Mouse (Mus musculus) left cerebral cortex, postnatal 4 days (tissue): ENCODE results near the gene Wwc2. TPM values are rescaled to one million over a fixed set of nuclear protein-coding genes. Genes with fewer than 3 reads are reported as not detected.

Experiments
- DNase-seq: peaks from one replicate; pipeline ENCODE4 v3.0.0-alpha.2; 2022
- intact Hi-C: fragments of 180-260 bp; cut with DNase I; formaldehyde crosslinking; loops from one replicate; pipeline ENCODE4 v1.15.1; 2025
- total RNA-seq, 2 experiments: library from RNA; stranded (reverse); gene quantifications; 2 replicates each; pipeline ENCODE4 v1.2.3; 2021

The Wwc2 gene
- total RNA-seq, result 10 to 100 TPM; 23.3 to 23.7 TPM

DNA sequence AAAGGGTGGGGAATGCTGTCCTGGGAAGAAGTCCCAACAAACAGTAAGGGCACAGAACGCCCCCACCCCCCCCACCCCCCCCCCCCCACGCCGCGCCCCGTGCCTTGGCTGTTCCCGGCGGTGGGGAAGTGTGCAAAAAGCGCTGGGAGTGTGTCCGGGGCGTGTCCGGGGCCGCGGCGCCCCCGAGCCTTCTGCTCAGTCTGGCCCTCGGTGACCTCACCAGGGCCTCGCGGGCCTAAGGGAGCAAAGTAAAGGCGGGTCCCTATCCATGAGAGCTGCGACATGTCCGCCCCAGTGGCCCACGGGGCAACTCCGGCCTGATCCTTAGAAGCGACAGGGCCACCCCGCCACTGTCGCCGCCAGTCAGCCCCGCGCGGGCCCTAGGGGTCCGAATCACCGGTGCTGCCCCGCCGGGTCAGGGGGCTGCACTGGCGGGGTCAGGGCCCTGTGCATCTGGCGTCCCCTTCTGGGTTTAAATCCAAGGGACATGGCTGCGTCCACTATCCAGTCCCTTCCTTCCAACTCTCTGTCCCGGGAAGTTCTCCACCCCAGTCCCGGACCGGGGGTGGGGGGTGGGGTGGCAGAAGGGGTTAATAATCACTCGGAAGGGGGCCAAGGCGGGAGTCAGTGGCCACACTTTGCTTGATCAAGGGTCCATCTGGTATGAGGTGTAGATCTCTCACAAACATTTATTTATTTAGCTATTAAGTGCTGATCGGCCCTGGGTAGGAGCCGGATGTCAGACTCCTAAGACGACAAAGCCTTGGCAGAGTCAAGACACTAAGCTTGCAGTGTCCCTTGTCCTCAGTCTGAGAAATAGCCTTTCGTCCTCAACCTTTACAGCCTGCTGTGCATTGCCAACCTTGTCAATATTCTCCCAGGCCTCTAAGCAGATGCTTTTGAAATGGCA is at the start of gene Wwc2:
Gene Wwc2 (minus strand): TSS at position 14 of the 910 bp plus-strand sequence.
- peak; percentile 38 for DNase-seq

GRCm38 (mm10) chr8:48038261-48038934 is 47.7 kb upstream of the Wwc2 start:
- intact Hi-C loops, result no loop called here
- no peak for DNase-seq

More for the DNA sequence above, at the start of gene Wwc2:
- intact Hi-C loops, result no loop called here

DNA sequence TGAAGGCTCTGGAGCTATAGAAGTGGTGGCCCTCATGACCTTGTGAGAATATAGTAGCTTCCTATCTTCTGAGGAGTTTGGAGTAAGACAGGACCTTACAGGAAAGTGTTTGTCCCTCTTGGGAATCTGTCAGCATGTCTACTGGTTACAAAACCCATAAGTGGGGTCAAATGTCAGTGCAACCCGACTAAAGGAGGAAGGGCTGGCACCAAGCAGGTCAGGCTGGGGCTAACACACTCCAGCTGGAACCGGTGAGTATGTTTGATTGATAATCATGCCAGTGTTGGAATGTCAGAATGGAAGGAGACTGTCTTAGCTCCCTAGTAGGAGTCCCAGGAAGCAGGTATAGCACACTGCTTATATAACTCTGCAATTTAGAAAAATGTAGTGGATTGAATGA is 41.3 kb upstream of the Wwc2 start:
- no peak for DNase-seq
- intact Hi-C loops, result no loop called here

DNA sequence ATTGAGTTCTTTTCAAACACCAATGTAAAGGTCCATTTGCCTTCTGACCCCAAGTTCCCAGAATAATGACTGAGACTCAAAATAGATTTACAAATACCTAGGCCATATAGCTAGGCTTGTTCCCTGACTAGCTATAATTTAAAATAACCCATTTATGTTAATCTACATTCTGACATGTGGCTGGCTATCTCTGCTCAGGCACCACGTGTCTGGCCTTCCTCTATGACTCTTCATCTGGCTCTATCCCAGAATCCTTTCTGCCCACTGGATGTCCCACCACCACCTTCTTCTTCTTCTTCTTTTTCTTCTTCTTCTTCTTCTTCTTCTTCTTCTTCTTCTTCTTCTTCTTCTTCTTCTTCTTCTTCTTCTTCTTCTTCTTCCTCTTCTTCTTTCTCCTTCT is 39.9 kb upstream of the Wwc2 start:
- no peak for DNase-seq
- intact Hi-C loops, result no loop called here

- intact Hi-C loops, result no loop called here
- DNase-seq, result no peak
Observed at GRCm38 (mm10) chr8:48026796-48027195, 36.1 kb upstream of the Wwc2 start.

- intact Hi-C loops, result no loop called here
- DNase-seq, result no peak
Observed at GRCm38 (mm10) chr8:48023206-48023605, 32.5 kb upstream of the Wwc2 start.

DNA sequence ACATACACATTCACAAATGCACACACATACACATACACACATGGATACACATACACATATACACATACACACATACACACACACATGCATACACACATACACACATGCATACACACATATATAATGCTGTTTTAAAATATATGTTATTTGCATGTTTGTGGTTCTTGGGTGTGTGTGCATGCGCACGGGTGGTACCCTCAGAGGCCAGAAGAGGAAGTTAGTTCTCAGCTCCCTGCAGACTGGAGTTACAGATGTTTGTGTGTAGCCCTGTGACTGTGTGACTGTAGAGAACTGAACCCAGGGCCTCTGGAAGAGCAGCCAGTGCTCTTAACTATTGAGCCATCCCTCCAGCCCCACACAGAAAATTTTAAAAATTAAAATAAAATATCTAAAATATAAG is 29.0 kb upstream of the Wwc2 start:
- DNase-seq, result no peak
- intact Hi-C loops, result no loop called here

GRCm38 (mm10) chr8:48016538-48016937 is 25.8 kb upstream of the Wwc2 start:
- peak; percentile 69 for DNase-seq
- intact Hi-C loops, result loop anchor here (2.0 kb wide), 2 partner anchors 144 to 274 kb away; no protein-coding TSS in a partner anchor

- no peak for DNase-seq
- intact Hi-C loops, result no loop called here
Observed at GRCm38 (mm10) chr8:48014386-48014785, 23.7 kb upstream of the Wwc2 start.

DNA sequence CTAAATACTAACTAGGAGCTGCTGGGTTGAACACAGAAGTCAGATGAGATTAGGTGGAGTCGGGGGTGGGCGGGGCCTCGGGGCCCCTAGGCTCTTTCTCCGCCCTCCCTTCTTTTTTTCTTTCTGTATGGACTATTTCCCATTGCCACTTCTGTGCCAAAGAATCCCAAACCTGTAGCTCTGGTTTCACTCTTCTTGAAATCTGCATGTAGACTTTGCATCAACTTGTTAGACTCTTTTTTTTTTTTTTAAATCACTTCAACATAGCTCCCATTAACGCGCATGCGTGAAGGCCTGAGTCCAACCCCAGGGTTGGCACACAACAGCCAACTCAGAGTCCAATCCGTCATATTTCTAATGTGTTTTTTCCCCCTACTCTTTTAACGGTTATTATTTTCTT is 22.6 kb upstream of the Wwc2 start:
- DNase-seq, result no peak
- intact Hi-C loops, result no loop called here

GRCm38 (mm10) chr8:48011871-48012270 is 21.1 kb upstream of the Wwc2 start:
- intact Hi-C loops, result no loop called here
- no peak for DNase-seq

DNA sequence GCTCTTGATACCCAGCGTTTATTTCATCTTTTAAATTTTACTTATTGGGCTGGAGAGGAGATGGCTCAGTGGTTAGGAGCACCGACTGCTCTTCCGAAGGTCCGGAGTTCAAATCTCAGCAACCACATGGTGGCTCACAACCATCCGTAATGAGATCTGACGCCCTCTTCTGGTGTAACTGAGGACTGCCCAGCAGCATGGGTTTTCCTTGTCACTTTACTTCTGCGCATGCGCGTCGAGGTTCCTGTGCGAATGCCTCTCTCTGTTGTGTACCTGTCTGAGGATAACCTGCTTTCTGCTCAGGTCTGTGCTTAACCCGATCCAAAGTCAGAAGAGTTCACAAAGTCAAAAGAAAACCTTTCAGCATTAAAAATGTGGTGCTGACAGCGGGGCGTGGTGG is 20.3 kb upstream of the Wwc2 start:
- no peak for DNase-seq
- intact Hi-C loops, result no loop called here

DNA sequence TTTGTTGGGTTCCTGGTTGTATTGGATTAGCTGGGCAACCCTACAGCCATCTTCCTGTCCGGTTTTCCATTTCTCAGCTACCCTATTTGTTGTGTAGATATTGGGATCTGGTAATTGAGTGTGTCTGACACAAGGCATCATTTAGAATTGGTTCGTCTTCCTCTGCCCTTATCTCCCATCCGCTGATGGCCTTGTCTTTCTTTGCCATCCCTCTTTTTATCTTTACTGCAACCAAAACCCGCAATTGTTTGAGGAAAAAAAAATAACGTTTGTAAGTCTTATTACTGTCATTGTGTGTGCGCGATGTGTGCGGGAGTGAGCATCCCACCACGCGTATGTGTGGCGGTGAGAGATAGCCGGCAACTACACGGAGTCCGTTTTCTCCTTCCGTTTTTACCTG is 18.7 kb upstream of the Wwc2 start:
- intact Hi-C loops, result no loop called here
- no peak for DNase-seq

DNA sequence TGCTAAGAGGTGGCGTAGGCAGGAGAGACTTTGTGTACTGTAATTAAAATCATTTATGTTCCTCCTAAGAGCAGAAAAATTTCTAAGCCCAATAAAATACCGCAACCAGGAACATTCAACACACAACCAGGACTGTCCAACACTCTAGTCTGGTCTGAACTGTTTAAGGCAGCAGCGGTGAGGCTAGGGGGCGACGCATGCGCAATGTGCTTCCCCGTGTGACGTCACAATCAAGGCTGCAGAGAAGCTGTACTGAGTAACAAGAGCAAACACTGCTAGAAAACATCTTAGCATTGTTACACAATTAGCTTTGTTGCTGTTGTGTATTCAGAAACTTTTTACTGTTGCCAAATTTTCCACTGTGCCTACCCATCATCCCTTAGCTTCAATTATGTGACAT is 18.2 kb upstream of the Wwc2 start:
- DNase-seq, result no peak

DNA sequence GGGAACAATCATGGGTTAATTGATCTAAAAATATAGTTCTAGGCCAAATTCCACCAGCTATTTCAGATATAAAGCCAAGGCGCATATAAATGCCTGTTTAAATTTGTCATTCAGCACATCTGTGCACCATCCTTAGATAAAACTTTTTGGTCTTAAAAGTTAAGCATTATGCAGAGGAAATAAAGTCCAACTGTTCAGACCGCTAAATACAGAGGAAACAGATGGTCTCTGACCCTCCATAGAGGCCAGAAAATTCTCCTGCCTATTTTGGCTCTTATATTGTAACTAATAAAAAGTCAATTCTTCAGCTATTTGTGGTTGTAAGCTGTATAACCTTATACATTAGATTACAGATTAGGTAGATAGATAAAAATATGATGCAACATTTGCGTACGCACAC is 16.1 kb upstream of the Wwc2 start:
- intact Hi-C loops, result no loop called here
- no peak for DNase-seq

More for the DNA sequence above, 18.2 kb upstream of the Wwc2 start:
- intact Hi-C loops, result no loop called here

GRCm38 (mm10) chr8:48002551-48002950 is 11.8 kb upstream of the Wwc2 start:
- intact Hi-C loops, result no loop called here
- no peak for DNase-seq

GRCm38 (mm10) chr8:48001395-48001794 is 10.7 kb upstream of the Wwc2 start:
- intact Hi-C loops, result no loop called here
- DNase-seq, result no peak

GRCm38 (mm10) chr8:47996712-47997111 is 6.0 kb upstream of the Wwc2 start:
- no peak for DNase-seq
- intact Hi-C loops, result no loop called here

- intact Hi-C loops, result no loop called here
- DNase-seq, result no peak
Observed at GRCm38 (mm10) chr8:47996126-47996525, 5.4 kb upstream of the Wwc2 start.

GRCm38 (mm10) chr8:47995391-47995790 is 4.7 kb upstream of the Wwc2 start:
- intact Hi-C loops, result no loop called here

DNA sequence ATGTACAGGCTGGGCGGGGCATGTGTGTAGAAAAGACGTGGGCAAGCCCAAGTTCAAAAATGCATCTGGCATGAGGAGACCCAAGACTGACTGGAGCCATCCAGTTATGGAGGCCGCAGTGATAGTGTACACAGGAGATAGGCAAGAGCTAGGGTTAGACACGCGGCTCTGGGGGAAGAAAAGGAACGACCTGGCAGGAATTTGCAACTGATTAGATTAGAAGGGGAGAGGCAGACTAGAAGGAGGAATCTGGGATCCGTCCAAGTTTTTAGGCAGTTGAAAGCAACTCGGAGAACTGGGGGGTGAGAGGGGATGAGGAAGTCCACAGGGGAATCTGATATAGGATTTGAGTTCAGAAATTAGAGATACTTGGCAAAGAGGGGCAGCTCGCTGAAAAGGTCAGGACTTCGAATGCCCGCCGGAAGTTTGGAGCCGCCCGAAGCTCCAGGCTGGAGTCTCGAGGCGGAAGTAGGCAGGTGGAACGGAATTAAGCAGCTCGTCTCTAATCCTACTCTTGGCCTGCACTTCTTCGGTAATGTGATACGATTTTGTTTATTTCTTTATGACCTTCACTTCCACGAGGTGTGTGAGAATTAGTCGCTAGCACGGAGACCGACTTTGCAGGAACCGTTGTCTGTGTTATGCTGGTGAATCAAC is 4.0 kb upstream of the Wwc2 start:
- intact Hi-C loops, result no loop called here
- DNase-seq, result no peak

More at GRCm38 (mm10) chr8:47995391-47995790, 4.7 kb upstream of the Wwc2 start:
- no peak for DNase-seq
